Mouse (Mus musculus) small intestine, adult 2 months (tissue): ENCODE results near the gene 6030408B16Rik.

ENCODE experiments used
- CTCF ChIP-seq: fragments of 200-500 bp; IDR thresholded peaks from 2 replicates; pipeline ENCODE4 v1.5.1; 2012; ENCODE audit warnings: low read depth, mild to moderate bottlenecking, control low read depth, inconsistent platforms, low read length, moderate library complexity, mixed read lengths; ENCODE audit not compliant: insufficient replicate concordance, insufficient read length; ENCODE audit errors: extremely low read depth
- POLR2A ChIP-seq: fragments of 200-500 bp; IDR thresholded peaks from 2 replicates; pipeline ENCODE4 v1.6.1; 2012; ENCODE audit warnings: low read depth, mild to moderate bottlenecking, control low read depth, inconsistent platforms, low read length, moderate library complexity

DNA sequence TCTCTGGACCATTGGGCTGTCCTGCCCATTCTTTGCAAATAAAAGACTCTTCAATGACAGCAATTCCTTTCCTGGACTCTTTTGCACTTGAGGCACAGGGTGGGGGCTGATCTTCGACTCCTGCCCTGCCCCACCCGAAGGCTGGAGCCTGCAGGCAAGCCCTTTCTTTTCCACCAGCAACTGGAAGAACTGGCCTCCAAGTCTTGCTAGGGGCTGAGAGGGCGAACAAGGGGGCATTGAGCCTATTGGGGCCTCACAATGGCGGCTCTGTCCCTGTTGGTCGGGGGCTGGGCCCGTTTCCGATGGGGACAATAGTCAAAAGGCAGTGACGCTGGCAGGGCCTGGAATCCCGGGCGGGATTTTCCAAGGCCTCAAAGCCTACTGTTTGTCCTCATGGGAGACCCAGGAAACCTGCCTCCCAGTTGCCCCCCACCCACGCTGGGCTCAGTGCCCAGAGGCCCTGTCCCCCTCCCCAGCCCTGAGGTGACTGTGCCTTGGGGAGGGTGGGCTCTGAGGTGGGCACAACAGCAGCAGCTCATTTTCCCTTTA, 15.6 kb upstream of the 6030408B16Rik start:
- no peak for TF ChIP-seq POLR2A
- TF ChIP-seq CTCF = no peak
